Mouse (Mus musculus) lung, adult 2 months (tissue): ENCODE data around the gene 4930412O13Rik.

Experiments
- CTCF ChIP-seq: fragments of 200-500 bp; IDR thresholded peaks from 2 replicates; pipeline ENCODE4 v1.5.1; 2011; ENCODE audit warnings: mild to moderate bottlenecking, low read length, control low read depth; ENCODE audit not compliant: insufficient read depth
- POLR2A ChIP-seq: fragments of 200-500 bp; IDR thresholded peaks from 2 replicates; pipeline ENCODE4 v1.6.1; 2011; ENCODE audit warnings: low read depth, mild to moderate bottlenecking, control low read depth, low read length, borderline replicate concordance; ENCODE audit errors: extremely low read depth

GRCm38 (mm10) chr2:9905995-9906394 lies 24.9 kb downstream of the 4930412O13Rik start:
- no peak for TF ChIP-seq POLR2A
- TF ChIP-seq CTCF: no peak
